Mouse (Mus musculus) erythroid progenitor cell, adult 5-6 weeks (primary cell): Measurements from ENCODE around the gene Tmem175. TPM values are rescaled to one million over a fixed set of nuclear protein-coding genes. Genes with fewer than 3 reads are reported as not detected.

ENCODE experiments used
- ATAC-seq: replicated peaks from 2 replicates; pipeline ENCODE4 v1.8.0; 2016; ENCODE audit warnings: moderate number of reproducible peaks, mild to moderate bottlenecking, moderate TSS enrichment, inconsistent platforms; ENCODE audit not compliant: poor library complexity, low FRiP score, severe bottlenecking
- total RNA-seq, 2 experiments: library from RNA; stranded (forward) in 1 of 2; stranded (reverse) in 1 of 2; fragments of 150-400 nt in 1 of 2; fragments of 186-747, 209-891 nt in 1 of 2; gene quantifications; 2 replicates each; pipeline versions ENCODE4 v1.2.3 to v1.2.4; 2015 to 2017; ENCODE audit warnings: low replicate concordance in 2 of 2

Tmem175 gene
- total RNA-seq, 2 experiments from 2014 or later, result 7.9 to 8.4 TPM

DNA sequence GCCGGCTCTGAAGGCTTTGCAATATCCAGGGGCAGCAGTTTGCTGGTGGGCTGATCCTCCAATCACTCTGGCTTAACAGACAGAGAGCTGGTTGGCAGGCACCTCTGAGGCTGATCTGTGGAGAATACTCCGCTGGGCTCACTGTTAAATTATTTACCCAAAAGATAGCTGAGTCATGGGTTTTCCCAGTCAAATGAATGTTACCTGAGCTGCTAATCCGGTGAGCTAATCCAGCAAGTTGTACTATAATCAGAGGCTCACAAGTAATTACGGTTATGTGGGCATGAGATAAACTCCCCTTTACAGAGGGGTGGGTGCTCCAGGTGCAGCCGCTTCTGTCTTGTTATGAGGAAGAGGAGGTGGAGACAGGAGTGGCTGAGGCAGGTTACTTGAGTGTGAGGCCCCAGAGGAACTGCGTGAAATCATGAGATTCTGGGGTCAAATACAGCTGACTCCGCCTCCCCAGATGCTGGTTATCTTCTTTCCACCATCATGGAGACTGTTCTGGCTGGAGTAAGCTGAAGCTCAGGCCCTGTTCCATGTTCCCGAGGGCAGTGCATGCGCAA is 45.8 kb downstream of the Tmem175 start, which contains the start of gene Slc26a1:
Slc26a1 (minus strand) TSS at position 319 of the 566 bp plus-strand sequence.
- ATAC-seq, result peak; percentile 51

DNA sequence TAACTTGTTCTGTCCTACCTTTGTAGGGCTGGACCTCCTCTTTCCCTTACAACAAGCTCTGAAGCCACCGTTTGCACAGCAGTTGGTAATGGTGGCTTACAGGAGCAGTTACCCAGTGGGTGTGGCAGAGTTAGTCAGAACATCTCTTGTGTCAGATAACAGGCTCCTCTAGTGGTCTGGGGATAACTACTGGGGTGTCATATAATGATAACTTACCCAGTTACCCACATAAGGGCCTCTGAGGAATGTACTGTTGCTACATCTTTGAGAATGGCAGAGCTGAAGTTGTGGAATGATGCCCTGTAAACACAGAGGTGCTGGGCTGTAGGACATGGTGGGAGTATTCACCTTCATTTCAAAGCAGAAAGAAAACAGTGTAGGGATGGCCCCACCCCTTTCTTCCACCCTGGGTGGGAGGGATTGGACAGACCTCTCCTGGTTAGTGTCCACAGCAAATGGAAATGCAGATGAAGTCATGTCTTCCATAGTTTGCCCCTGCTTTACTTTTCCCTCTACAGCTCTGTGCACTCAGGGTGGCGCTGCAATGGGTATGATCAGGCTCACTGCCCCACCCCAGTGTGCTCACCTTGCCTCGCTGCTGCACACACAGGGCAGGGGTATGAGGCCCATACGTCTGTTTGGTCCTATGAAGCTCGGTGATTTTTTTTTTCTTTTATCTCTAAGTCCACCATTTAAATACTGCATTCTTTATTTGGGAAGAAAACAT is 47.4 kb downstream of the Tmem175 start:
- peak; percentile 74 for ATAC-seq

DNA sequence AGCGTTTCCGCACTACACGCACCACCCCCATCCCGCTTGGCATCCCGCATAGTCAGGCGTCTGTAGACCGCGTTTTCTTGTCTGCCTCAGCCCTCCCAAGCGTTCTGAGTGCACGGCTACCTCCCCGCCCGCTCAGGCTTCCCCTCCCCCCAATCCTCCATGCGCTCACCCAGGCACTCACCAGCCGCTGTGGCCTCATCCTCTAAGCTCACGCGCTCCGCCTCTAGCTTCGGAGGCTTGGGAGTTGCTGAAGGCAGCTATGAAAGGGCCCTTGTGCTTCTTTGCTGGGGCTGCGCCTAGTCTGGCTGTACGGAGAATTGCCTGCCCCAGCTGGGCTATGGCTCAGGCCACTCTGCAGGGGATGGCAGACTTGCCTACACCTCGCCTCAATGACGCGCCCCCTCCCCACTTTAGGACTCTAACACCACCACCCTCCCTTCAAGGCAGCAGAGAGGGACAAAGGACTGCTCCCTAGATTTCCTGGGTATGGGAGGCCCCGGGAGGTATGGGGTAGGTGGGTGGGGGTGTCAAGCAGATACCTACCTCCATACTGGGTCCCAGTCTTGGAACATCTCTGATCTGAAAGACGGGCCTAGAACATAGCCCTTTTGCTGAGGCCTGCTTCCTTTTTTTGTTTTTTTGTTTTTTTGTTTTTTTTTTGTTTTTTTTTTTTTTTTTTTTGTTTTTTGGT is 48.2 kb downstream of the Tmem175 start:
- 0 out of 2 replicates have a peak, but pooled peaks have one; percentile 6 for ATAC-seq

DNA sequence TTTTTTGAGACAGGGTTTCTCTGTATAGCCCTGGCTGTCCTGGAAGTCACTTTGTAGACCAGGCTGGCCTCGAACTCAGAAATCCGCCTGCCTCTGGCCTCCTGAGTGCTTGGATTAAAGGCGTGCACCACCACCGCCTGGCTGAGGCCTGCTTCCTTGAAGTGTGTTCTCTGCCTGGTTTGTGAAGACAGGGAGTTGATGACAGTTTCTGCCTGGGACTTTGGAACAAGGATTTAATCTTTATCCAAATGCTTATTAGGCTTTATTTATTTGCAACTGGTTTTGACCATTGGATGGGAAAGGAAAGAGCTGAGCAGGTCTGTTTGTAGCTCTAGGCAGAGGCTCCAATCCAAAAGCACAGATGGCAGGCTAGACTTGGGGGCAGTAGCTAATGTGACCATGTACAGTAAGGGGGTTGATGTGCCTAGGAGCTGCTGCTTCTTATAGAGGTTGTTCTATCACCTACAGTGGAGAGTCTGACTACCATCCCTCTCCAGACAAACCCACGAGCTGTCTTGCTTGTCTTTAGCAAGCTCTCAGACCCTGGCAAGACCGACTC is 48.8 kb downstream of the Tmem175 start:
- ATAC-seq, result no peak

GRCm38 (mm10) chr5:108679909-108680308 is 50.3 kb downstream of the Tmem175 start:
- ATAC-seq, result no peak

GRCm38 (mm10) chr5:108680871-108681270 is 51.3 kb downstream of the Tmem175 start:
- no peak for ATAC-seq

DNA sequence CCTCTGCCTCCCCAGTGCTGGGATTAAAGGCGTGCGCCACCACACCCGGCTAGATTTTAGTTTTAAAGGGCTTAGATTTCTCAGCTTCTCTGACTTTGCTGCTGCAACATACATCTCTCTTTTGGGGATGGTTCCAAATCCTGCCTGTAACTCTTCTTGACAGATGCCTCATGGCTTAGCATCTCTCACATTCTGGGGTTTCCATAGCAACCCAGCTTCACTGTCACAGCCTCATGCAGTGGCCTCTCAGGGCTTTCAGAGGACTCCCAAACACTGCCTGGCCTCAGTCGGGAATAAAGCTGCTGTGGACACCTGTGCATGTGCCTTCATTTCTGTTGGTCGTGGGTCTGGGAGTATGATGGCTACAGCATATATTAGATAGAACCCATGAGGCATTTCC is 59.5 kb downstream of the Tmem175 start:
- ATAC-seq, result no peak

GRCm38 (mm10) chr5:108691152-108691551 is 61.6 kb downstream of the Tmem175 start:
- ATAC-seq, result no peak

- peak; percentile 46 for ATAC-seq
Measured at GRCm38 (mm10) chr5:108692271-108692670, 62.7 kb downstream of the Tmem175 start, which contains the start of gene Fgfrl1. Fgfrl1 (plus strand) TSS chr5:108692382.

GRCm38 (mm10) chr5:108693872-108694288 is 64.3 kb downstream of the Tmem175 start:
- ATAC-seq, result peak; percentile 89

DNA sequence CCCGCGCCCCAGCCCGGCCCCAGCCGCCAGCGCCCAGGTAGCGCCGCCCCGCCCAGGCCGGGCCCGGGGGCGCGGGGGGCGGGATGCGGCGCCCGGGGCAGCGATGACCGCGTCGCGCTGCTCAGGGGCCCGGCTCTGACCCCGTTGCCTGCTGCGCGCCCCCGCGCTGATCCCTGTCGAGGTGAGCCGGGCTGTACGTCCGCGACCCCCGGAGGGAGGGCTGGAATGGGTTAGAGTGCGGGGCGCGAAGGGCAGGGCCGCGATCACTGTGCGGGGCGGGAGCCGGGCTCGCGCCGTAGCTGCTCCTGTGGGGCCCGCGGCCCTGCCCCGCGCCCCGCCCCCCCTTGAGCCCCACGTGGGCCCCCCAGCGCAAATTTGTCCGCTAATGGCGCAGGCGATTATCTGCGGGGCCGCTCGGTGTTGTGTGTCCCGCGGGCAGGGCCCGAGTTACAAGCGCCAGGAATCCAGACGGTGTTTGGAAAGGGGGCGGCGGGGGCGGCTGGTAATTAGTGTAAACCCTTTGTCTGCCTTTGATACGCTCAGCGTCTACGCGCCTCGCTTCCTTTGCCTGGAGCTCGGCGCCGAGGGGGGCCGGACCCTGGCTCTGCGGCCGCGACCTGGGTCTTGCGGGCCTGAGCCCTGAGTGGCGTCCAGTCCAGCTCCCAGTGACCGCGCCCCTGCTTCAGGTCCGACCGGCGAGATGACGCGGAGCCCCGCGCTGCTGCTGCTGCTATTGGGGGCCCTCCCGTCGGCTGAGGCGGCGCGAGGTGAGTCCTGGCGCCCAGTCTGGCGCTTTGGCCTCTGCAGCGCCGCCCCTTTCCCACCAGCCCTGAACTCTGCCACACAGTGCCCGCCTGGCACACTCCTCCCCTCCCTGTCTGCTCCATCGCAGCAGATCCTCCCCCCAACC is 65.0 kb downstream of the Tmem175 start:
- ATAC-seq, result peak; percentile 56

GRCm38 (mm10) chr5:108695861-108696260 is 66.3 kb downstream of the Tmem175 start:
- ATAC-seq, result no peak

DNA sequence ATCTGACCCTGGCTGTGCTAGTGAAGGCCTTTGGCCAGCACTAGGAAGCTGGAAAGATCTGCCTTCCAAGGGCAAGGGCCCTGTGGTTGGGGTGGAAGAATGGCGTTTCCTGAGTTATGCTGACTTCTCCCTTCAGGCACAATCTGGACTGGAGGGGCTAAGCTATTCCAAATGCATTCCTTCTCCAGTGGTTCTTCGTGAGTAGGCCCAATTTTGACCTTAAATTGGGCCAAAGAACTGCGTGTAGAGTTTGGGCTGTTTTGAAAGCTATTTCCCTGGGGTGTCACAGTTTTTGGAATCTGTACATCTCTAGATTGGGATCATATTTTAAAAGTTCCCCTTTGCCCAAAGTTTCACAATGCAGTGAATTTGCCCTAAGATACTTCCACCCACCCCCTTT is 67.0 kb downstream of the Tmem175 start:
- no peak for ATAC-seq

- ATAC-seq, result no peak
Measured at GRCm38 (mm10) chr5:108697341-108697753, 67.8 kb downstream of the Tmem175 start.

Other genes starting within 250 kb of the Tmem175 start
- not detected in 2 replicates for gene Pde6b, start 241.4 kb upstream of the Tmem175 start, total RNA-seq (2015; ENCODE audit: low replicate concordance)
- gene Pde6b, start 241.4 kb upstream of the Tmem175 start, total RNA-seq (2017; ENCODE audit: low replicate concordance), result not detected in 2 replicates
- gene Atp5k, start 195.3 kb upstream of the Tmem175 start, total RNA-seq (2015; ENCODE audit: low replicate concordance), result 82.6 and 126 TPM in 2 replicates
- 60.6 and 96.3 TPM in 2 replicates for gene Atp5k, start 195.3 kb upstream of the Tmem175 start, total RNA-seq (2017; ENCODE audit: low replicate concordance)
- gene Mfsd7a, start 180.9 kb upstream of the Tmem175 start, total RNA-seq (2015; ENCODE audit: low replicate concordance), result not detected in 2 replicates
- 1.0 TPM in 1 of 2 replicates, not detected in the other for gene Mfsd7a, start 180.9 kb upstream of the Tmem175 start, total RNA-seq (2017; ENCODE audit: low replicate concordance)
- 17.2 and 21.3 TPM in 2 replicates for gene Pcgf3, start 168.5 kb upstream of the Tmem175 start, total RNA-seq (2015; ENCODE audit: low replicate concordance)
- 9.0 and 10.4 TPM in 2 replicates for gene Pcgf3, start 168.5 kb upstream of the Tmem175 start, total RNA-seq (2017; ENCODE audit: low replicate concordance)
- gene Cplx1, start 79.7 kb upstream of the Tmem175 start, total RNA-seq (2015; ENCODE audit: low replicate concordance), result 1.7 TPM in 1 of 2 replicates, not detected in the other
- not detected in 2 replicates for gene Cplx1, start 79.7 kb upstream of the Tmem175 start, total RNA-seq (2017; ENCODE audit: low replicate concordance)
- gene Gak, start within 50 bp of the Tmem175 start, total RNA-seq (2015; ENCODE audit: low replicate concordance), result 50.8 and 63.3 TPM in 2 replicates
- gene Gak, start within 50 bp of the Tmem175 start, total RNA-seq (2017; ENCODE audit: low replicate concordance), result 61.4 and 69.4 TPM in 2 replicates
- 2.5 and 5.8 TPM in 2 replicates for gene Idua, start 30.6 kb downstream of the Tmem175 start, total RNA-seq (2015; ENCODE audit: low replicate concordance)
- 2.2 TPM in 1 of 2 replicates, not detected in the other for gene Idua, start 30.6 kb downstream of the Tmem175 start, total RNA-seq (2017; ENCODE audit: low replicate concordance)
- 4.2 TPM in 1 of 2 replicates, not detected in the other for gene Dgkq, start 39.9 kb downstream of the Tmem175 start, total RNA-seq (2015; ENCODE audit: low replicate concordance)
- gene Dgkq, start 39.9 kb downstream of the Tmem175 start, total RNA-seq (2017; ENCODE audit: low replicate concordance), result 4.9 and 5.5 TPM in 2 replicates
- gene Slc26a1, start 45.8 kb downstream of the Tmem175 start, total RNA-seq (2015; ENCODE audit: low replicate concordance), result 3.6 and 4.6 TPM in 2 replicates
- 0.90 and 1.7 TPM in 2 replicates for gene Slc26a1, start 45.8 kb downstream of the Tmem175 start, total RNA-seq (2017; ENCODE audit: low replicate concordance)
- 22.2 and 28.8 TPM in 2 replicates for gene Fgfrl1, start 62.6 kb downstream of the Tmem175 start, total RNA-seq (2015; ENCODE audit: low replicate concordance)
- 21.5 and 23.2 TPM in 2 replicates for gene Fgfrl1, start 62.6 kb downstream of the Tmem175 start, total RNA-seq (2017; ENCODE audit: low replicate concordance)
- 7.1 and 9.7 TPM in 2 replicates for gene Rnf212, start 145.2 kb downstream of the Tmem175 start, total RNA-seq (2015; ENCODE audit: low replicate concordance)
- 13.5 and 16.0 TPM in 2 replicates for gene Rnf212, start 145.2 kb downstream of the Tmem175 start, total RNA-seq (2017; ENCODE audit: low replicate concordance)
- not detected in 2 replicates for gene Tmed11, start 165.6 kb downstream of the Tmem175 start, total RNA-seq (2015; ENCODE audit: low replicate concordance)
- gene Tmed11, start 165.6 kb downstream of the Tmem175 start, total RNA-seq (2017; ENCODE audit: low replicate concordance), result not detected in 2 replicates
- not detected in 2 replicates for gene Vmn2r8, start 179.1 kb downstream of the Tmem175 start, total RNA-seq (2015; ENCODE audit: low replicate concordance)
- gene Vmn2r8, start 179.1 kb downstream of the Tmem175 start, total RNA-seq (2017; ENCODE audit: low replicate concordance), result not detected in 2 replicates
- gene Vmn2r9, start 222.8 kb downstream of the Tmem175 start, total RNA-seq (2015; ENCODE audit: low replicate concordance), result not detected in 2 replicates
- under 0.01 TPM in 1 of 2 replicates, not detected in the other for gene Vmn2r9, start 222.8 kb downstream of the Tmem175 start, total RNA-seq (2017; ENCODE audit: low replicate concordance)